Mouse (Mus musculus) heart, embryonic 13.5 days (tissue): ENCODE measurements around the gene Tmem243. TPM values are rescaled to one million over a fixed set of nuclear protein-coding genes. Genes with fewer than 3 reads are reported as not detected.

ENCODE experiments used
- ATAC-seq: fragments of 200-750 bp; cut with Nextera tagmentation; 2 replicates; pipeline ENCODE4 v1.8.0; 2017; ENCODE audit warnings: moderate TSS enrichment; ENCODE audit not compliant: insufficient number of reproducible peaks, low FRiP score, low TSS enrichment; ENCODE audit errors: extremely low read depth
- H3K27ac ChIP-seq: fragments of 300-500 bp; sonication (generic); replicated peaks from 2 replicates; pipeline ENCODE4 v1.5.1; 2015; ENCODE audit warnings: moderate library complexity, mild to moderate bottlenecking, inconsistent platforms
- H3K27me3 ChIP-seq: fragments of 300-500 bp; sonication (generic); replicated peaks from 2 replicates; pipeline ENCODE4 v1.6.1; 2015; ENCODE audit warnings: mild to moderate bottlenecking, inconsistent platforms
- H3K36me3 ChIP-seq: fragments of 300-500 bp; sonication (generic); 2 replicates; pipeline ENCODE4 v1.6.1; 2015; ENCODE audit warnings: mild to moderate bottlenecking, inconsistent platforms
- H3K4me1 ChIP-seq: fragments of 300-500 bp; sonication (generic); 2 replicates; pipeline ENCODE4 v1.6.1; 2015; ENCODE audit warnings: inconsistent platforms
- H3K4me2 ChIP-seq: fragments of 300-500 bp; sonication (generic); 2 replicates; pipeline ENCODE4 v1.6.1; 2015; ENCODE audit warnings: inconsistent platforms, mild to moderate bottlenecking, moderate library complexity
- H3K4me3 ChIP-seq: fragments of 300-500 bp; sonication (generic); 2 replicates; pipeline ENCODE4 v1.5.1; 2015; ENCODE audit warnings: moderate library complexity, mild to moderate bottlenecking, inconsistent platforms
- H3K9ac ChIP-seq: fragments of 300-500 bp; sonication (generic); 2 replicates; pipeline ENCODE4 v1.6.1; 2015; ENCODE audit warnings: inconsistent platforms, mild to moderate bottlenecking, moderate library complexity
- H3K9me3 ChIP-seq: fragments of 300-500 bp; sonication (generic); 2 replicates; pipeline ENCODE4 v1.6.1; 2016; ENCODE audit warnings: inconsistent platforms
- WGBS: fragments of 180-500 bp; shearing (Covaris S2); methylation state at CpG from one replicate; pipeline ENCODE4 v1.1.7; 2015; ENCODE audit warnings: mixed read lengths; 5-methylcytosine and 5-hydroxymethylcytosine counted together
- polyA plus RNA-seq: library from polyadenylated mRNA; unstranded; fragments of >200 nt; fragmentation: Nextera tagmentation; extraction: Ambion mirVana; gene quantifications from 2 replicates; pipeline ENCODE4 v1.2.1, GENCODE M21; 2015

The Tmem243 gene
- polyA plus RNA-seq, 1 experiment from 2014 or later, result 9.3 TPM

GRCm38 (mm10) chr5:9079773-9080501 is 20.5 kb upstream of the Tmem243 start:
- Histone ChIP-seq H3K9me3 (no peaks in the 10 kb centered on the region), H3K4me3 (no peak overlapping the region), H3K4me2 (no peak overlapping the region), H3K9ac (no peak overlapping the region), H3K27ac (no peak overlapping the region), H3K4me1 (no peaks in the 10 kb centered on the region), H3K36me3 (no peaks in the 10 kb centered on the region), H3K27me3 (no peaks in the 10 kb centered on the region)
- ATAC-seq, result no peak

- Histone ChIP-seq H3K27me3 (no peaks in the 10 kb centered on the region), H3K27ac (no peak overlapping the region), H3K36me3 (no peaks in the 10 kb centered on the region), H3K4me2 (no peak overlapping the region), H3K9me3 (no peaks in the 10 kb centered on the region), H3K4me3 (no peak overlapping the region), H3K4me1 (no peaks in the 10 kb centered on the region), H3K9ac (no peak overlapping the region)
- no peak for ATAC-seq
- 53% methylated on average over 3 of the region's 3 CpGs for WGBS
Observed at GRCm38 (mm10) chr5:9086924-9087719, 13.3 kb upstream of the Tmem243 start.

- Histone ChIP-seq H3K36me3 (no peaks in the 10 kb centered on the region), H3K4me2 (no peak overlapping the region), H3K4me3 (no peak overlapping the region), H3K27ac (no peak overlapping the region), H3K4me1 (no peaks in the 10 kb centered on the region), H3K9ac (no peak overlapping the region), H3K27me3 (no peaks in the 10 kb centered on the region), H3K9me3 (no peaks in the 10 kb centered on the region)
- WGBS, result 72% methylated on average over 6 of the region's 6 CpGs
- no peak for ATAC-seq
Observed at GRCm38 (mm10) chr5:9090493-9091106, 9.9 kb upstream of the Tmem243 start.

- H3K9ac ChIP-seq, result no peak overlapping the region
- H3K4me1 ChIP-seq, result no peaks in the 10 kb centered on the region
- no peak overlapping the region for H3K4me3 ChIP-seq
- no peak overlapping the region for H3K4me2 ChIP-seq
- no peaks in the 10 kb centered on the region for H3K27me3 ChIP-seq
- 84% methylated on average over 1 of the region's 1 CpGs for WGBS
- ATAC-seq, result no peak
- no peaks in the 10 kb centered on the region for H3K36me3 ChIP-seq
- H3K27ac ChIP-seq, result no peak overlapping the region
- 0 out of 2 replicates have a peak, but pooled peaks cover 7% of the 10 kb centered on the region for H3K9me3 ChIP-seq
Observed at GRCm38 (mm10) chr5:9092716-9093115, 7.8 kb upstream of the Tmem243 start.

- 0 out of 2 replicates have a peak, but pooled peaks cover 7% of the 10 kb centered on the region for H3K9me3 ChIP-seq
- H3K9ac ChIP-seq, result no peak overlapping the region
- ATAC-seq, result no peak
- no peaks in the 10 kb centered on the region for H3K36me3 ChIP-seq
- H3K27me3 ChIP-seq, result no peaks in the 10 kb centered on the region
- H3K4me2 ChIP-seq, result no peak overlapping the region
- H3K27ac ChIP-seq, result no peak overlapping the region
- no peaks in the 10 kb centered on the region for H3K4me1 ChIP-seq
- no peak overlapping the region for H3K4me3 ChIP-seq
- WGBS, result 72% methylated on average over 4 of the region's 4 CpGs
Observed at GRCm38 (mm10) chr5:9093490-9093889, 7.0 kb upstream of the Tmem243 start.

- H3K36me3 ChIP-seq, result no peaks in the 10 kb centered on the region
- H3K4me1 ChIP-seq, result peaks cover 12% of the 10 kb centered on the region
- peaks cover 28% of the 10 kb centered on the region for H3K27me3 ChIP-seq
- H3K9ac ChIP-seq, result peak overlapping the region; percentile 91
- peak; percentile 65; the same call in 1 of the 2 replicates for ATAC-seq
- H3K27ac ChIP-seq, result peak overlapping the region; percentile 50; the same call in 1 of the 2 replicates
- peak overlapping the region; percentile 94 for H3K4me3 ChIP-seq
- WGBS, result under 1% methylated on average over 63 of the region's 83 CpGs
- 0 out of 2 replicates have a peak, but pooled peaks cover 5% of the 10 kb centered on the region for H3K9me3 ChIP-seq
- peak overlapping the region; percentile 97 for H3K4me2 ChIP-seq
Observed at GRCm38 (mm10) chr5:9100849-9101801, 657 bp downstream of the Tmem243 start.

- no peak for ATAC-seq
- WGBS, result 84% methylated on average over 2 of the region's 2 CpGs
- Histone ChIP-seq H3K27me3 (peaks cover 28% of the 10 kb centered on the region), H3K4me3 (no peak overlapping the region), H3K9ac (no peak overlapping the region), H3K4me1 (peaks cover 12% of the 10 kb centered on the region), H3K4me2 (no peak overlapping the region), H3K27ac (no peak overlapping the region), H3K9me3 (no peaks in the 10 kb centered on the region), H3K36me3 (no peaks in the 10 kb centered on the region)
Observed at GRCm38 (mm10) chr5:9102696-9103095, 2.2 kb downstream of the Tmem243 start.

- ATAC-seq, result no peak
- H3K27me3 ChIP-seq, result peaks cover 25% of the 10 kb centered on the region
- H3K4me3 ChIP-seq, result no peak overlapping the region
- H3K4me1 ChIP-seq, result peaks cover 12% of the 10 kb centered on the region
- no peaks in the 10 kb centered on the region for H3K9me3 ChIP-seq
- H3K27ac ChIP-seq, result no peak overlapping the region
- 82% methylated on average over 8 of the region's 8 CpGs for WGBS
- H3K4me2 ChIP-seq, result no peak overlapping the region
- H3K36me3 ChIP-seq, result no peaks in the 10 kb centered on the region
- H3K9ac ChIP-seq, result no peak overlapping the region
Observed at GRCm38 (mm10) chr5:9103958-9104357, 3.5 kb downstream of the Tmem243 start.

GRCm38 (mm10) chr5:9106806-9107205 is 6.3 kb downstream of the Tmem243 start:
- no peak for ATAC-seq
- no peak overlapping the region for H3K9ac ChIP-seq
- H3K36me3 ChIP-seq, result no peaks in the 10 kb centered on the region
- H3K9me3 ChIP-seq, result no peaks in the 10 kb centered on the region
- 74% methylated on average over 6 of the region's 6 CpGs for WGBS
- peaks cover 20% of the 10 kb centered on the region for H3K27me3 ChIP-seq
- no peak overlapping the region for H3K27ac ChIP-seq
- no peak overlapping the region for H3K4me3 ChIP-seq
- no peak overlapping the region for H3K4me2 ChIP-seq
- peaks cover under 1% of the 10 kb centered on the region; the same call in 1 of the 2 replicates for H3K4me1 ChIP-seq

- 72% methylated on average over 8 of the region's 8 CpGs for WGBS
- no peak for ATAC-seq
- Histone ChIP-seq H3K27me3 (peaks cover 14% of the 10 kb centered on the region), H3K4me2 (no peak overlapping the region), H3K4me3 (no peak overlapping the region), H3K27ac (no peak overlapping the region), H3K4me1 (no peaks in the 10 kb centered on the region), H3K9me3 (no peaks in the 10 kb centered on the region), H3K9ac (no peak overlapping the region), H3K36me3 (no peaks in the 10 kb centered on the region)
Observed at GRCm38 (mm10) chr5:9107296-9108089, 7.0 kb downstream of the Tmem243 start.
